Mouse (Mus musculus) CH12.LX (cell line): ENCODE results near the gene 1700016K19Rik. TPM values are rescaled to one million over a fixed set of nuclear protein-coding genes. Genes with fewer than 3 reads are reported as not detected.

Experiments used
- DNase-seq: peaks from one replicate; pipeline ENCODE4 v3.0.0-alpha.2; 2013; ENCODE audit errors: extremely low read depth
- H3K27ac ChIP-seq: 2 replicates; pipeline ENCODE4 v1.5.1; 2012; ENCODE audit warnings: low read depth, mild to moderate bottlenecking, control low read depth, moderate library complexity; ENCODE audit not compliant: insufficient read depth
- H3K27me3 ChIP-seq: replicated peaks from 2 replicates; pipeline ENCODE3; 2012; ENCODE audit warnings: inconsistent platforms
- H3K36me3 ChIP-seq, 2 experiments: replicated peaks in 1 of 2; 2 replicates each; pipeline versions ENCODE3 to v1.6.1; 2012; ENCODE audit warnings: inconsistent platforms in 1 of 2, low read length in 1 of 2, mild to moderate bottlenecking in 1 of 2, mixed read lengths in 1 of 2, moderate library complexity in 1 of 2; ENCODE audit not compliant: control insufficient read depth in 1 of 2, insufficient read depth in 1 of 2
- H3K4me1 ChIP-seq, 2 experiments: 2 replicates each; pipeline ENCODE4 v1.6.1; 2012; ENCODE audit warnings: inconsistent platforms in 1 of 2, moderate library complexity in 1 of 2; ENCODE audit not compliant: insufficient read depth in 2 of 2, control insufficient read depth in 1 of 2
- H3K4me2 ChIP-seq: 2 replicates; pipeline ENCODE4 v1.6.1; 2012; ENCODE audit warnings: low read depth, mild to moderate bottlenecking, control low read depth; ENCODE audit not compliant: poor library complexity, insufficient read depth, severe bottlenecking
- H3K4me3 ChIP-seq, 3 experiments: fragments of 150-350 bp in 1 of 3; sonication (generic) in 1 of 3; replicated peaks in 1 of 3; 2 replicates each; pipeline versions ENCODE3 to v1.5.1; 2011 to 2012; ENCODE audit warnings: low read depth in 2 of 3, low read length in 2 of 3, mild to moderate bottlenecking in 2 of 3, moderate library complexity in 2 of 3, control low read depth in 1 of 3, improper control_type of control experiment in 1 of 3, inconsistent platforms in 1 of 3, mixed read lengths in 1 of 3; ENCODE audit not compliant: poor library complexity in 1 of 3
- H3K79me2 ChIP-seq: replicated peaks from 2 replicates; pipeline ENCODE4 v1.6.1; 2012; ENCODE audit warnings: mild to moderate bottlenecking, moderate library complexity; ENCODE audit not compliant: control insufficient read depth, poor library complexity, insufficient read depth, severe bottlenecking; ENCODE audit errors: extremely low read depth
- H3K9ac ChIP-seq: 2 replicates; pipeline ENCODE4 v1.6.1; 2012; ENCODE audit warnings: low read depth, mild to moderate bottlenecking, control low read depth, moderate library complexity; ENCODE audit not compliant: insufficient read depth
- H3K9me3 ChIP-seq: replicated peaks from 2 replicates; pipeline ENCODE3; 2012; ENCODE audit warnings: low read length, inconsistent platforms, mixed read lengths
- CHD2 ChIP-seq: IDR thresholded peaks from 2 replicates; pipeline ENCODE4 v1.6.1; 2011; ENCODE audit warnings: low read length, improper control_type of control experiment
- E2F4 ChIP-seq: IDR thresholded peaks from 2 replicates; pipeline ENCODE4 v1.6.1; 2011; ENCODE audit warnings: low read depth, low read length, improper control_type of control experiment; ENCODE audit not compliant: insufficient replicate concordance
- ETS1 ChIP-seq: conservative IDR thresholded peaks from 2 replicates; pipeline ENCODE4 v1.6.1; 2012; ENCODE audit warnings: low read depth, mild to moderate bottlenecking, inconsistent platforms, low read length, improper control_type of control experiment, moderate library complexity
- HCFC1 ChIP-seq: IDR thresholded peaks from 2 replicates; pipeline ENCODE4 v1.6.1; 2012; ENCODE audit warnings: low read depth, mild to moderate bottlenecking, inconsistent platforms, low read length, improper control_type of control experiment
- IRF4 ChIP-seq: IDR thresholded peaks from 2 replicates; pipeline ENCODE4 v1.6.1; 2014; ENCODE audit warnings: low read depth, mild to moderate bottlenecking, inconsistent platforms, low read length, improper control_type of control experiment
- JUN ChIP-seq: IDR thresholded peaks from 2 replicates; pipeline ENCODE4 v1.6.1; 2011; ENCODE audit warnings: low read depth, mild to moderate bottlenecking, low read length, improper control_type of control experiment, moderate library complexity; ENCODE audit not compliant: insufficient read depth
- JUND ChIP-seq: conservative IDR thresholded peaks from 2 replicates; pipeline ENCODE4 v1.6.1; 2011; ENCODE audit warnings: low read depth, low read length, improper control_type of control experiment
- MAFK ChIP-seq: IDR thresholded peaks from 2 replicates; pipeline ENCODE4 v1.6.1; 2011; ENCODE audit warnings: low read length, improper control_type of control experiment; ENCODE audit not compliant: insufficient replicate concordance
- MAZ ChIP-seq: IDR thresholded peaks from 2 replicates; pipeline ENCODE4 v1.6.1; 2012; ENCODE audit warnings: low read depth, mild to moderate bottlenecking, inconsistent platforms, low read length, improper control_type of control experiment, moderate library complexity
- MXI1 ChIP-seq: IDR thresholded peaks from 2 replicates; pipeline ENCODE4 v1.6.1; 2011; ENCODE audit warnings: mild to moderate bottlenecking, low read depth, low read length, improper control_type of control experiment
- MYC ChIP-seq: IDR thresholded peaks from 2 replicates; pipeline ENCODE4 v1.6.1; 2011; ENCODE audit warnings: low read depth, mild to moderate bottlenecking, improper control_type of control experiment, low read length
- NELFE ChIP-seq: IDR thresholded peaks from 2 replicates; pipeline ENCODE4 v1.6.1; 2011; ENCODE audit warnings: low read depth, low read length, improper control_type of control experiment
- NRF1 ChIP-seq: IDR thresholded peaks from 2 replicates; pipeline ENCODE4 v1.6.1; 2014; ENCODE audit warnings: low read depth, mild to moderate bottlenecking, inconsistent platforms, low read length, improper control_type of control experiment, moderate library complexity
- PAX5 ChIP-seq: IDR thresholded peaks from 2 replicates; pipeline ENCODE4 v1.6.1; 2012; ENCODE audit warnings: low read length, inconsistent platforms, mixed read lengths
- POLR2A ChIP-seq: IDR thresholded peaks from 2 replicates; pipeline ENCODE4 v1.6.1; 2011; ENCODE audit warnings: low read depth, mild to moderate bottlenecking, improper control_type of control experiment, low read length
- POLR2AphosphoS2 ChIP-seq: IDR thresholded peaks from 2 replicates; pipeline ENCODE4 v1.6.1; 2011; ENCODE audit warnings: low read depth, low read length, improper control_type of control experiment
- RCOR1 ChIP-seq: conservative IDR thresholded peaks from 2 replicates; pipeline ENCODE4 v1.6.1; 2012; ENCODE audit warnings: low read depth, mild to moderate bottlenecking, inconsistent platforms, low read length, improper control_type of control experiment
- UBTF ChIP-seq: IDR thresholded peaks from 2 replicates; pipeline ENCODE4 v1.6.1; 2012; ENCODE audit warnings: low read depth, mild to moderate bottlenecking, inconsistent platforms, low read length, improper control_type of control experiment, moderate library complexity
- USF1 ChIP-seq: IDR thresholded peaks from 2 replicates; pipeline ENCODE4 v1.6.1; 2014; ENCODE audit warnings: low read depth, mild to moderate bottlenecking, inconsistent platforms, low read length, improper control_type of control experiment
- ZC3H11A ChIP-seq: IDR thresholded peaks from 2 replicates; pipeline ENCODE4 v1.6.1; 2012; ENCODE audit warnings: low read depth, mild to moderate bottlenecking, inconsistent platforms, low read length, improper control_type of control experiment
- ZKSCAN1 ChIP-seq: IDR thresholded peaks from 2 replicates; pipeline ENCODE4 v1.6.1; 2012; ENCODE audit warnings: low read depth, inconsistent platforms, low read length, improper control_type of control experiment, borderline replicate concordance
- ZMIZ1 ChIP-seq: IDR thresholded peaks from 2 replicates; pipeline ENCODE4 v1.6.1; 2012; ENCODE audit warnings: low read depth, mild to moderate bottlenecking, inconsistent platforms, low read length, improper control_type of control experiment
- dilution Hi-C: fragments of 300-500 bp; cut with MboI; formaldehyde crosslinking; loops from 2 replicates; pipeline ENCODE4 v1.14.3; 2020; ENCODE audit warnings: low sequenced_read_pairs; ENCODE audit not compliant: extremely low pct_unique_long_range_greater_than_20kb, extremely low pct_ligation_motif_present
- in situ Hi-C: fragments of 300-500 bp; cut with MboI; formaldehyde crosslinking; loops from 3 replicates; pipeline ENCODE4 v1.14.3; 2019; ENCODE audit warnings: low sequenced_read_pairs, low pct_ligation_motif_present, low pct_unique_long_range_greater_than_20kb, mixed read lengths
- polyA plus RNA-seq: library from polyadenylated mRNA; unstranded; fragments of >175 nt; gene quantifications from 2 replicates; pipeline ENCODE4 v1.2.1, GENCODE M21; 2012; ENCODE audit warnings: low read depth; ENCODE audit not compliant: insufficient read length
- total RNA-seq, 2 experiments: library from RNA; depleted of rRNA; stranded (reverse); fragments of 300-350 nt in 1 of 2; fragments of >200 nt in 1 of 2; gene quantifications; 2 replicates each; pipeline ENCODE4 v1.2.3; 2012 to 2014

The 1700016K19Rik gene
- total and polyA plus RNA-seq, 3 experiments: 0.76 TPM; not detected in 2

- TF ChIP-seq ZMIZ1 (no peak), JUN (no peak), ETS1 (no peak), NRF1 (no peak), PAX5 (no peak), MYC (no peak), RCOR1 (no peak), ZKSCAN1 (no peak), JUND (no peak), NELFE (no peak), E2F4 (no peak), ZC3H11A (no peak), POLR2AphosphoS2 (no peak), IRF4 (no peak), MXI1 (no peak), MAFK (no peak)
- no peaks in the 10 kb centered on the region for H3K36me3 ChIP-seq
- H3K27me3 ChIP-seq: peaks cover 4% of the 10 kb centered on the region
- dilution Hi-C loops: no loop called here
- H3K79me2 ChIP-seq: no peaks in the 10 kb centered on the region
- no peak overlapping the region for H3K4me3 ChIP-seq
- H3K27ac ChIP-seq: no peak overlapping the region
- no peaks in the 10 kb centered on the region for H3K9me3 ChIP-seq
- no peak overlapping the region for H3K9ac ChIP-seq
- peaks cover 3 to 11% of the 10 kb centered on the region in 2 experiments; a peak in 2 of 4 replicates for H3K4me1 ChIP-seq
- in situ Hi-C loops: no loop called here
- H3K4me2 ChIP-seq: no peak overlapping the region
- DNase-seq: no peak
These were observed 5.4 kb upstream of the 1700016K19Rik start for GRCm38 (mm10) chr11:75994357-75994756.

DNA sequence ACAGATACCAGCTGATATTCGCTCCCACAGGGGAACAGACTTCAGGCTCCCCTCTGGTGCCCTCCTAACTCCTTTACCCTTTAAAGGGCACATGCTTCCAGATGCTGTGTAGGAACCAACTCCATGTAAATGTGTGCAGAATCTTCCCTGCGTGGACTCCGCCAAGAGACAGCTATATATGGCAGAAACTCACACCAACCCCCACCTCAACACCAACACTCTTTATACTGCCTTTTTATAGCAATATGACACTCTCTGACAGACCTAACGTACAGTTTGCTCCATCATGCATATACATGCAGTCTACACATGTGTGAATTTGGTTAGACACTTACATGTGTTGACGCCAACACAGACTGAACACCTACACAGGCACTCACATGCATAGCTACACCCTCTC lies 989 bp downstream of the 1700016K19Rik start:
- Histone ChIP-seq H3K36me3 (no peaks in the 10 kb centered on the region), H3K9ac (no peak overlapping the region), H3K9me3 (no peaks in the 10 kb centered on the region), H3K4me2 (no peak overlapping the region), H3K79me2 (no peaks in the 10 kb centered on the region), H3K4me3 (no peak overlapping the region), H3K4me1 (peaks cover 8 to 10% of the 10 kb centered on the region in 2 experiments; a peak in 3 of 4 replicates), H3K27ac (no peak overlapping the region), H3K27me3 (peaks cover 44% of the 10 kb centered on the region)
- in situ Hi-C loops: no loop called here
- TF ChIP-seq CHD2: no peak
- TF ChIP-seq UBTF: no peak
- no peak for TF ChIP-seq MYC
- TF ChIP-seq USF1: no peak
- TF ChIP-seq HCFC1: no peak
- TF ChIP-seq POLR2A: no peak
- no peak for TF ChIP-seq MAZ
- DNase-seq: no peak
- dilution Hi-C loops: no loop called here
